Mouse (Mus musculus): ENCODE measurements around the gene Exoc8.

Exoc8 gene

GRCm38 (mm10) chr8:124910349-124910748 lies 12.8 kb upstream of the Exoc8 start:
- in situ Hi-C loops (cut with MboI, MseI) = loop anchor here (25.0 kb wide), 1 partner anchor 1552 kb away; no protein-coding TSS in a partner anchor

GRCm38 (mm10) chr8:124909936-124910335 lies 12.4 kb upstream of the Exoc8 start:
- in situ Hi-C loops (cut with MboI, MseI) = loop anchor here (25.0 kb wide), 1 partner anchor 1552 kb away; no protein-coding TSS in a partner anchor

GRCm38 (mm10) chr8:124905482-124905881 lies 8.0 kb upstream of the Exoc8 start:
- in situ Hi-C loops (cut with MboI, MseI) = loop anchor here (25.0 kb wide), 1 partner anchor 1557 kb away; no protein-coding TSS in a partner anchor

DNA sequence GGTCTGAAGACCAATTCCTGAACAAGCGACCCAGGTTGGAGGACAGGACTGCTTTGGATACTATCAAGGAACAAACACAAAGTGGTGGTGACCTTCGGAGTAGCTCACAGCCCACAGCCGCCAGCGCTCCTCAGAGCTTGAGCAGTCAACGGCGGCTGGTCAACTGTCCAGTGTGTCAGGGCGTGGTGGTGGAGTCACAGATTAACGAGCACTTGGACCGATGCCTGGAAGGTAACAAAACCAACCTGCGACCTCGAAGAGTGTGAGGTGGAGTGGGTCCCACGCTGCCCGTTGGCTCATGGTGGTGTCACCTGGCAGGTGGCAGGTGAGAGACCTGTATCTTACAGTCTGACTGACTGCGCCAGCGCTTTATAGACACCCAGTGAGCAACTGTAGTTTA lies 5.7 kb upstream of the Exoc8 start:
- in situ Hi-C loops (cut with MboI, MseI) = loop anchor here (25.0 kb wide), 1 partner anchor 1559 kb away; no protein-coding TSS in a partner anchor

DNA sequence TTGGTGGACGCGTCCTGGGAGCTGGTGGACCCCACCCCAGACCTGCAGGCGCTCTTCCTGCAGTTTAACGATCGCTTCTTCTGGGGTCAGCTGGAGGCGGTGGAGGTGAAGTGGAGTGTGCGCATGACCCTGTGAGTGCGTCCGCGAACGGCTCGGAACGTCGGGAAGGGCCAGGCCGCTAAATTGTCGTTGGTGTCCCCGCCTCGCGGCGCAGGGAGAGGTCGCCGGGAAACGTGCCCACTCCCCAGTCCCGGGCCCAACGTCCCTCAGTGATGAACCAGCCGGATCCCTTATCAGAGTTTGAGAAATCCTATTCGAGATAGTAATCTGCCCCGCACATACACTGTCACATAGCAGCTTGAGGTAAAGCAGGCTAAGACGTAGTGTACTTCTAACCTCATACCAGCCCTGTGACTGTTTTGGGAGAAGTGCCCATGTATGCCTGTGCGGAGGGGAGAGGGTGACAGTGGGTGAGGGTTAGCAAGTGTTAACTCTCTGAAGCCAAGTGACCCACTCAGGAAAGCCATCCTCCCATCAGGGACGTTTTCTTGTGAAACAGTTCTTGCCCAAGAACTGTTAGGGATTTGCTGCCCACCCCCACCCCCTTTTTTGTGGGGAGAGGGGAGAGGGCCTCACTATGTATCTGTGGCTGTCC lies 873 bp upstream of the Exoc8 start:
- in situ Hi-C loops (cut with MboI, MseI) = no loop called here

DNA sequence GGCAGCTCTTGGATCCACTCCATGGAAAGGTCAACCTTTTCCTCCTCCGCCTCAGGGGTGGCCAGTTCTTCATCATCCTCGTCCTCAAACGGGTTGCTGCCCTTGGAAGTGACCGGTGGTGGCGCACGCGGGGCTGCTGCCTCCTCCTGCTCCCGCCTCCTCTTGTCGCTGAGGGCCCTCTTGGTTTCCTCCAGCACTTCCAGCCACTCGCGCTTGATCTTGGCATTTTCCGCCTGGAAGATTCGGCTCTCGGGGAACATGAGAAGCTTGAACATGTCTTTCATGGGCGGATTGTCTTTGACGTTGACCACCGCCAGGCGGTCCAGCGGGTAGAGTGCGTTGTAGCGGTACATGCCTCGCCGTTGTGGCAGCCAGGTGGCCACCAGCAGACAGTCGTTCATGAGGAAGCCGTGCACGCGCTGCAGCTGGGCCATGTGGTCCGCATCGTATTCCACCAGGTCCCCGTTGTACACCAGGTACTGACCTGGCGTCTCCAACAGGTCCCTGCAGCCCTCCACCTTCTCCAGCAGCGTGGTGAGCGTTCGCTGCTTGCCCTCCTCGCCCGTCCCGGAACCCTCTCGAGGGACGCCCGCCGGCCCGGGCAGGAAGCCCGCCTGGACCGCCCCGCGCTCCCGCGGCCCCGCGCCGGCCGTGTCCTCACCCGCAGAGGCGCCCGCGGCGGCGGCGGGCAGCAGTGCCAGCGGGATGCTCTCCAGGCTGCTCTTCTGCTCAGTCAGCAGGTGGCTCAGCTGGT lies 696 bp downstream of the Exoc8 start:
- in situ Hi-C loops (cut with MboI, MseI) = no loop called here

GRCm38 (mm10) chr8:124896010-124896631 lies 1.4 kb downstream of the Exoc8 start:
- in situ Hi-C loops (cut with MboI, MseI) = no loop called here

- in situ Hi-C loops (cut with MboI, MseI) = no loop called here
Observed at GRCm38 (mm10) chr8:124892596-124892995, 4.9 kb downstream of the Exoc8 start.

DNA sequence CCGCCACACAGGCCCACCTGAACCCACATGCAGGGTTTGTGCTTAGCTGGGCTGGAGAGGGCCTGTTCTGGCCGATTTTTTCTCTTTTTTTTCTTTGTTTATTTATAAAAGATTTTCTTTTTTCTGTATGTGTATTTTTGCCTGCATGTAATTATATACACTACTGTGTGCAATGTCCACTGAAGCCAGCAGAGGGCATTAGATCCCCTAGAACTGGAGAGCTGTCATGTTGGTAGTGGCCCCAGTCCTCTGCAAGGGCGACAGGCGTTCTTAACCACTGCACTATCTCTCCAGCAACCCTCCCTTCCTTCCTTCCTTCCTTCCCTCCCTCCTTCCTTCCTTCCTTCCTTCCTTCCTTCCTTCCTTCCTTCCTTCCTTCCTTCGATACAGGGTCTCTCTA lies 9.1 kb downstream of the Exoc8 start:
- in situ Hi-C loops (cut with MboI, MseI) = no loop called here

DNA sequence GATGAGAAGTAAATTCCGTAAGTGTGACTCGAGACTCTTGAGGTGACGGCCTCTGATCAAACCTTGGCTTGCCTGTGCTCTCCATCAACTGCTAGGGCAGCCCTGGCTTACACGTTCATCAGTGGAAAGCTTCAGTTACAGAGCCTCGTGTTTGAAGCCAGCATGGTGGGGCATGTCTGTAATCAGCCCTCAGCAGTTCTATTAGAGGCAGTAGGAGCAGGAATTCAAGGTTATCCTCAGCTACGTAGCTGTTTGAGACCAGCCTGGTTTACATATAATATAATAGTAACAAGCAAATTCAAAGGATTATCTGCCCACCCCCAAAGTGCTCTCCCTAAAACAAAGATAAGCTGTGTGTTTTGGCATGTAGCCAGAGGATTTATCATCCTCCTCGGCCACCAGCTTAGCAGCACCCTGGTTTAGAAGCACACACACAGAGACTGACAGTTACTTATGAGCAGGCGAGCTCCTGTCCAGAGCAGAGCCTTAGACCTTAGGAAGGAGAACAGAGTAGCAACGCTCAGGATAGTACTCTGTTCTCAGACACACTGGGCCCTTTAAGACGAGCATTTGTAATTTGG lies 18.5 kb downstream of the Exoc8 start:
- in situ Hi-C loops (cut with MboI, MseI) = no loop called here

DNA sequence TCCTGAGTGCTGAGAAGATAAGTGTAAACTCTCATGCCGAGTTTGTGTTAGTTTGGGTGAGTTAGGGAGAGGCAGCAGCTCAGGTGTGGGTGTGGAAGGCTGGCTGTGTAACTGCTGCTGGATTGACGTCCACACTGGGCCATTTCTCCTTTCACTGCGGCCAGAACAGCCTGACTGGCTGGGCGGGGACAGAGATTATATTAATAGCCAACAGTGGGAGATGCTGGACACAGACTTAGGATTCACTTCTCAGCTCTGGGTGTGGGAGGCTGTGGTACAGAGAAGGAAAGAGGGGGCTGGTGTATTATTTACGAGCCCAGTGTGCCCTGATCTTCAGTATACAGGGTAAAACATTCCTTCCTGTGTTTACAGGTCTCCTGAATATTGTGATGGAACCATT lies 19.4 kb downstream of the Exoc8 start:
- in situ Hi-C loops (cut with MboI, MseI) = no loop called here

DNA sequence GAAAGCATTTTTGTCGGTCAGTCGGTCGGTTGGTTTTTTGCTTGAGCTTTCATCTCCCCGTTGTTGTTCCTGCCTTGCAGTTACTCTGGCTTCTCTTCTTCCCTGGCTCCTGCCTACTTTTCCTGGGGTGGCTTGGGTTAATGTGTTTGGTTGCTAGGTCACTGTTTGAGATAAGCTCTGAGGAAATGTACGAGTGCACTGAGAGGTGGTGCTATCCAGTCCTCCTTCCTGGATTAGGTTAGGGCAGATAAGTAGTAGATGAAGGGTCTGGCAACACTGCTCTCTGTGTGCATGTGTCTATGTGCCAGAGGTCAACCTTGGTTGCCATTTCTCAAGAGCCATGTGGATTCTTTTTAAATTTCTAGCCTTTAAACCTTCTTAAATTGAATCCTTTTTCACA lies 24.8 kb downstream of the Exoc8 start:
- in situ Hi-C loops (cut with MboI, MseI) = no loop called here

DNA sequence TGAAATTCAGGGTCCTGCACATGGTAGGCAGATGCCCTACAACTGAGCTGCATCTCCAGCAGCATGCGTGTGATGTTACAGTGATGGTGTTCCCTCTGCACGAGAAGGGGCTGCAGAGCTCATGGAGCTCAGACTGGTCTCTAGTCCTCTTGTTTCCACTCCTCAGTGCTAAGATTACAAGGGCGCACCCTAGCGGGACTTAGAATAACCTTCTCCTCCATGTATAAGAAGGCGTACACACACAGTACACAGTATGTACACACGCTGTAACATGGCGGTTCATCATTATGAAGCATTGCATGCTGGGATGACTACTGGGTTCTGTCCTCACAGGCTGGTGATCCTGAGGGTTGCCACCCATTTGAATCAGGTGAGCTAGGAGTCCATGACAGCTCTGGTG lies 25.4 kb downstream of the Exoc8 start:
- in situ Hi-C loops (cut with MboI, MseI) = no loop called here

DNA sequence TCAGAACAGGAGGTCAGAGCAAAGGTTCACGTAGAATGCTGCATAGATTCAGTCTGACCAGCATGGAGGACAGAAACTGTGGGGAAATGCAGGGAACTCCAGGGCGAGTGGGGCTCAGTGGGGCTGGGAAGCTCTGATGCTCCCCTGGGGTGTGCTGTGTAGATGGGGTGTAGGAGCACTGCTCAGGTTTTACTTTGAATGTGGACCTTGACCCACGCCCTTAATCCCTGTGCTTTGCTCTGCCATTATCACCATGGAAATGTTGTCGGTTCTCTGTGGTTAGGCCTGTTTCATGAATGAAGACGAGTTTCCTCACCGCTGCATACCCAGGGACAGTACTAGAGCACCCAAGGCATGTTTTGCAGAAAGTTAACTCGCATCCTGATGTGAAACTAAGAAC lies 26.0 kb downstream of the Exoc8 start:
- in situ Hi-C loops (cut with MboI, MseI) = no loop called here

DNA sequence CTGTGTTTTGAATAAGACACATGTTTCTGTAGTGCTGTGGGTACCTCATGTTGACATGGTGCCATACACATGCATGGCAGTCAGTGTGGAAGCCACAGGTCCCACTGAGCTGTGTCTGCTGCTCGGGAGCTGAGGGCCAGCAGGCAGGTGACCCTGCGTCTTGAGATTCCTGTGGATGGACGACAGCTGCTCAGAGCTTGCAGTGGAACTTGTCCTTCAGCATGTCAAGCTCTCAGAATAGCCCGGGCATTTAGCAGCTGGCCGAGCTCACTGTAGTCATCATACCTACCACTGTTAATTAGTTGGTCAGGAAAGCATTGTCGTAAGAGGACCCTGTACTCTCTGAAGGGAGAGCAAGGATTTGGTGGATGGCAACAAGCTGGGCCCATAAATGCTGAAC lies 27.8 kb downstream of the Exoc8 start:
- in situ Hi-C loops (cut with MboI, MseI) = no loop called here

DNA sequence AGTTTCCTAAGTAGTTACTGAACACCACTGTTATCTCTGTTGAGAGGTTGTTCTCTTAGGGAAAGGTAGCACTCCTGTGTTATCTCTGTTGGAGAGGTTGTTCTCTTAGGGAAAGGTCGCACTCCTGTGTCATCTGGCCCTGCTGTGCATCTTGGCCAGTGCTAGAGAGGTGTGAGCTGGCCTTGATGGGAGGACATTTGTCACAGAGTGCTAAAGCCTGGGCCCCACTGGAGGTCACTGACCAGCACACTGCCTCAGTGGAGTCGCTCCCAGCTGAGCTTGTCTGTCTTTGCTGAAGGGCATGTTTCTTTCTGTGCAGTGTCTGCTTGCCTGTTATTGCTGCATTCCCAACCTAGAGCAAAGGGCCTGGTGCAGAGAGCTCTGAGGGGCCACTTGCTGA lies 30.4 kb downstream of the Exoc8 start:
- in situ Hi-C loops (cut with MboI, MseI) = no loop called here

DNA sequence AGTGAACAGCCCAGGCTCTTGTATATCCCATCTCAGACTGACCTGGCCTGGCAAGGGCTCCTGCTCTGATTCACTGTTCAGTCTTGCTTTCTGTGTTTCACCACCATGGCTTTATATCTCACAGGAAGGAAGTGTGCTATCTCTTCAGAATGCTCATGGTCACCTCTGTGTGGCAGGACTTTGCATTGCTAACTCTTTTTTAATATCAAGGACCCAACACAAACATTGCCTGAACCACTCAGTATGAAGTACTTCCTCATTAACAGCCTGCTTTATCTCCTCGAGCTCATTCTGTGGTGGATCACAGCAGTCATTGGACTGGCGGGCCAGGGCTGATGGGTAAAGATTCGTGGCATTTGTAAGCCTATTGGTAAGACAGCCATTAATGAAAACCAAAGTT lies 30.8 kb downstream of the Exoc8 start:
- in situ Hi-C loops (cut with MboI, MseI) = no loop called here

GRCm38 (mm10) chr8:124863729-124864128 lies 33.8 kb downstream of the Exoc8 start:
- in situ Hi-C loops (cut with MboI, MseI) = no loop called here

- in situ Hi-C loops (cut with MboI, MseI) = no loop called here
Observed at GRCm38 (mm10) chr8:124863163-124863677, 34.3 kb downstream of the Exoc8 start.

DNA sequence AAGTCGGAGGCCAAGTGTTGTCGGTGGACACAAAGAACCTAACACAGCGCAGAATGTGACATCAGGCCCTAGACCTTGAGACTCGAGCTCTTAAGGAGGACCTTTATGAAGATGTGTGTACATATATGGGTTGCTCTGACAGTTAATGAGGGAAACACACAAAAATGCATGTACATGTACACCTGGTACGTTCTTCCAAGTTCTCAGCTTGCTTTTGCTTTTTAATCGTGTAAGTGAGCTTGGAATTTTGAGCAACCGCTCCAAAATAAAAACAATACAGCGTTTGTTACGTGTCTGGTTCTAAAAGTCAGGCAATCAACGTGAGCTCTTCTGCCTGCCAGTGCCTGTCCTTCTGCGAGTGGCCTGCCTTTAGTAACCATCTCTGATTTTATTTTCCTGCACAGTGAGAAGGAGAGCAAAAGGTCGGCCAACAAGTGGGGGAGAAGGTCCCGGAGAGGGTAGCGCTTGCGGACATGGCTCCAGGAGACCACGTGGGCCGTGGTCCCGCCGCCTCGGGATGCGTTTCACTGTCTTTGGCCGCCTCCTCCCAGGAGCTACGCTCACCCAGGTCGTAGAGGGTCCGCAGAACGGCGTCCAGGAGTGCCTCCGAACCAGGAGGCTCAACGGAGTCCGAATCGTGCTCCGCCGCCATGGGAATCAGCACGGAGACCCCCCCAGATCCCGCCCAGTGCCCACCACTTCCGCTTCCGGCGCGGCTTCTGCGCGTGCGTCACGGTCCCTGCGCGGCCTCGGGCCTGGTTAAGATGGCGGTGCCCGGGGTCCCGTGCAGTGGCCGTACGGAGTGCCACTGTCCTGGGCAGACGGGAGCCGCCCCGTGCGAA lies 35.0 kb downstream of the Exoc8 start, which contains the start of the genes Gnpat and 2810004N23Rik:
Gene Gnpat (plus strand): TSS at position 713 of the 842 bp plus-strand sequence.
Gene 2810004N23Rik (minus strand): TSS at position 800 of the 842 bp plus-strand sequence.
- in situ Hi-C loops (cut with MboI, MseI) = no loop called here

- in situ Hi-C loops (cut with MboI, MseI) = no loop called here
Observed at GRCm38 (mm10) chr8:124860188-124860587, 37.3 kb downstream of the Exoc8 start.

Data from T-helper 2 cell (primary cell).